ENCODE assay signal across 8 mouse cellular contexts in the genomic region with DNA sequence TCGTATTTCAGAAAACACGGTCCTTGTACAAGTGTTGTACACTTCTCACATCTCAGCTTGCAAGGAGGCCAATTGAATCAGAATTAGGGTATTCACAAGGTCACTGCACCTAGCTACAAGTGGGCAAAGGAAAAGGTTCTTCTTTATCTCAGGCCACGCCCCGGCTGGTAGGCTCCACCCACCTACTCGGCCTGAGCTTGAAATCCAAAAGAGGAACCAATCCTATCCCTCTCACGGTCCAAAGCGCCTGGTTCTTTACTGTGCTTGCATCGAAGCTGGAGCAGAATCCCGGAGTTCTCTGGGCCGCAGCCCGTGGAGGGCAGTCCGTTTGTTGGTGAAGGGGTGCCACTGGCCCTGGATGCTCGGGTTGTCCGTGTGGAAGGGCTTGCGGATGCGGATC. TPM values are rescaled to one million over a fixed set of nuclear protein-coding genes. Genes with fewer than 3 reads are reported as not detected.
DNase-seq lines count a peak whose midpoint lies in the region; ATAC-seq lines count a peak whose summit lies in the region.

TSS of gene Twnk (plus strand) at position 220 of the 400 bp plus-strand sequence.

- intact Hi-C loops in heart, postnatal 10 days (cut with DNase I), result loop anchor here (5.0 kb wide), 1 partner anchor 37 kb away; no protein-coding TSS in a partner anchor

- peak within 1 kb of the TSS; percentile 82 for H3K27ac ChIP-seq in lung, embryonic 15.5 days

- DNase-seq in A20 (ENCODE audit: low read depth, low spot score), result peak; percentile 92
- DNase-seq in ZHBTc4 (ENCODE audit: low read depth, low spot score), result peak; percentile 91
- DNase-seq in heart, postnatal 10 days, result peak; percentile 56 to 65
- peak; percentile 76 to 82 for DNase-seq in kidney, postnatal 4 days
- DNase-seq in ovary, adult 18-20 months (ENCODE audit: low spot score), result no peak

- peak within 1 kb of the TSS; percentile 93 for H3K4me2 ChIP-seq in lung, embryonic 15.5 days

- 10% methylated on average over 16 of the region's 16 CpGs for WGBS in lung, embryonic 15.5 days

- no peak for ATAC-seq in lung, embryonic 15.5 days (ENCODE audit: borderline replicate concordance, extremely low read depth, low FRiP score, low TSS enrichment)
- peak; percentile 71 for ATAC-seq in neutrophil, adult 5-6 weeks (ENCODE audit: extremely low read depth, insufficient number of reproducible peaks, low FRiP score, poor library complexity, severe bottlenecking)

- H3K9me3 ChIP-seq in erythroblast, embryonic 14.5 days (ENCODE audit: control insufficient read depth, low read length), result no peaks in the 10 kb centered on the region
- H3K9me3 ChIP-seq in lung, embryonic 15.5 days, result no peaks in the 10 kb centered on the region

- H3K9ac ChIP-seq in lung, embryonic 15.5 days, result peak within 1 kb of the TSS; percentile 75

- peaks cover 27% of the 10 kb centered on the region for H3K4me1 ChIP-seq in erythroblast, embryonic 14.5 days (ENCODE audit: control insufficient read depth)
- peaks cover 26% of the 10 kb centered on the region for H3K4me1 ChIP-seq in lung, embryonic 15.5 days

- peaks cover 63% of the 10 kb centered on the region for H3K36me3 ChIP-seq in erythroblast, embryonic 14.5 days (ENCODE audit: control insufficient read depth)
- H3K36me3 ChIP-seq in lung, embryonic 15.5 days, result peaks cover 25% of the 10 kb centered on the region

- H3K4me3 ChIP-seq in erythroblast, embryonic 14.5 days (replicated peaks), result peak within 1 kb of the TSS; percentile 79
- H3K4me3 ChIP-seq in lung, embryonic 15.5 days, result peak within 1 kb of the TSS; percentile 92

- no peaks in the 10 kb centered on the region for H3K27me3 ChIP-seq in erythroblast, embryonic 14.5 days (ENCODE audit: control insufficient read depth)
- H3K27me3 ChIP-seq in lung, embryonic 15.5 days, result no peaks in the 10 kb centered on the region

RNA-seq across cellular contexts. Expression of gene Twnk, which starts in this region (rescaled TPM):
- 0.17 and 0.29 TPM in 2 replicates for polyA plus RNA-seq in erythroblast, embryonic 14.5 days (2012)
- total RNA-seq in heart, postnatal 10 days (2021), result 10 to 100 TPM; 16.6 to 19.1 TPM
- 17.8 and 20.8 TPM in 2 replicates for polyA plus RNA-seq in lung, embryonic 15.5 days (2015; fragmentation: Nextera tagmentation; extraction: Ambion mirVana)
- 9.4 and 12.3 TPM in 2 replicates for total RNA-seq in neutrophil, adult 5-6 weeks (2017)

Comparison
In these comparisons a context has a peak if more than half of its experiments do, and no peak if none do; other contexts are left out.
1. RNA of gene Twnk (polyA plus RNA-seq): 17.8 to 20.8 TPM in lung, embryonic 15.5 days; 0.17 to 0.29 TPM in erythroblast, embryonic 14.5 days; every median in the first group is over 10 times any median in the second.